ENCODE assay signal across 13 mouse cellular contexts in genomic region chr14:20098061-20098460, GRCm38 (mm10). TPM values are rescaled to one million over a fixed set of nuclear protein-coding genes. Genes with fewer than 3 reads are reported as not detected.
DNase-seq lines count a peak whose midpoint lies in the region; ATAC-seq lines count a peak whose summit lies in the region.
"Had no signal": no experiment of that assay in that cellular context is flagged by ENCODE, and none has a peak within 500 bp of the region (broad histone marks: within the 10 kb centered on the region; RNA-seq: fewer than 3 reads in every experiment).

No protein-coding gene starts in this region.

- H3K9me3 ChIP-seq in kidney, embryonic 15.5 days (replicated peaks), result no peaks in the 10 kb centered on the region
- H3K9me3 ChIP-seq in limb, embryonic 10.5 days (replicated peaks), result no peaks in the 10 kb centered on the region
- H3K9me3 ChIP-seq: heart, embryonic 13.5 days; midbrain, embryonic 10.5 days had no signal

- H3K27me3 ChIP-seq in kidney, embryonic 15.5 days, result no peaks in the 10 kb centered on the region
- H3K27me3 ChIP-seq in limb, embryonic 10.5 days (ENCODE audit: low read depth, poor library complexity, severe bottlenecking), result no peaks in the 10 kb centered on the region

- WGBS in kidney, embryonic 15.5 days, result 39% methylated on average over 5 of the region's 5 CpGs
- WGBS in limb, embryonic 10.5 days, result 26% methylated on average over 5 of the region's 5 CpGs

- H3K27ac ChIP-seq in kidney, embryonic 15.5 days, result 0 out of 2 replicates have a peak overlapping the region, but pooled peaks have one; percentile 34
- H3K27ac ChIP-seq in limb, embryonic 10.5 days, result no peak overlapping the region
- H3K27ac ChIP-seq: heart, embryonic 13.5 days; hindbrain, postnatal 0 days; midbrain, embryonic 10.5 days had no signal

- H3K36me3 ChIP-seq in kidney, embryonic 15.5 days, result no peaks in the 10 kb centered on the region
- H3K36me3 ChIP-seq in limb, embryonic 10.5 days, result no peaks in the 10 kb centered on the region
- H3K36me3 ChIP-seq: heart, embryonic 13.5 days; midbrain, embryonic 10.5 days had no signal

- ATAC-seq in kidney, embryonic 15.5 days (replicated peaks; ENCODE audit: low FRiP score), result peak; percentile 36; the same call in 1 of the 2 replicates
- ATAC-seq in frontal cortex, adult (ENCODE audit: low TSS enrichment), result no peak
- ATAC-seq: activated CD4-positive, CD25-positive, alpha-beta regulatory T cell, adult 4 months; hindbrain, postnatal 0 days had no signal

- peak; percentile 94 for DNase-seq in heart, adult 11 months
- no peak for DNase-seq in heart, postnatal 25 days (ENCODE audit: low spot score)
- peak; percentile 75 for DNase-seq in adrenal gland, adult 8-10 months
- peak; percentile 83 for DNase-seq in lung, postnatal 10 days
- DNase-seq in right cerebral cortex, adult 2 months (ENCODE audit: low spot score in 2 of 2), result no peak
- DNase-seq in limb, embryonic 10.5 days (ENCODE audit: low spot score), result no peak
- DNase-seq: B cell, adult 2 months had no signal

- H3K9ac ChIP-seq in kidney, embryonic 15.5 days, result no peak overlapping the region
- H3K9ac ChIP-seq: heart, embryonic 13.5 days had no signal

- no peak overlapping the region for H3K4me2 ChIP-seq in kidney, embryonic 15.5 days
- H3K4me2 ChIP-seq: heart, embryonic 13.5 days had no signal

- intact Hi-C loops in heart, postnatal 25 days (cut with DNase I), result no loop called here

- H3K4me3 ChIP-seq in kidney, embryonic 15.5 days (replicated peaks), result no peak overlapping the region
- no peak overlapping the region for H3K4me3 ChIP-seq in limb, embryonic 10.5 days
- H3K4me3 ChIP-seq: heart, embryonic 13.5 days; midbrain, embryonic 10.5 days had no signal

- no peaks in the 10 kb centered on the region for H3K4me1 ChIP-seq in kidney, embryonic 15.5 days
- peaks cover 3% of the 10 kb centered on the region; the same call in 1 of the 2 replicates for H3K4me1 ChIP-seq in limb, embryonic 10.5 days
- H3K4me1 ChIP-seq: midbrain, embryonic 10.5 days had no signal

RNA-seq across cellular contexts. Expression of gene Saysd1, which starts 40.3 kb away (rescaled TPM):
- 1 to 10 TPM; 2.4 to 2.7 TPM for total RNA-seq in heart, postnatal 25 days (2021)
- total RNA-seq in adrenal gland, adult 8-10 months (2022), result 1 to 10 TPM; 7.8 to 9.4 (median 9.1) TPM
- polyA plus RNA-seq in kidney, embryonic 15.5 days (2015; fragmentation: Nextera tagmentation; extraction: Ambion mirVana), result 11.1 and 12.3 TPM in 2 replicates
- polyA plus RNA-seq in limb, embryonic 10.5 days (2016; fragmentation: Nextera tagmentation; extraction: Ambion mirVana), result 11.5 and 12.3 TPM in 2 replicates

Comparison
In these comparisons a context has a peak if more than half of its experiments do, and no peak if none do; other contexts are left out.
1. DNase-seq: peak in heart, adult 11 months (single experiment), adrenal gland, adult 8-10 months (single experiment) and lung, postnatal 10 days (single experiment); none in heart, postnatal 25 days (single experiment), right cerebral cortex, adult 2 months (0 of 2) and limb, embryonic 10.5 days (single experiment).